Mouse (Mus musculus) ovary, postnatal 10 days (tissue): ENCODE data around the gene Hist1h3d.
"Not testable (repeated sequence)": the region's sequence is repeated elsewhere in the genome, so short reads cannot be mapped to it uniquely, and the experiment has no call there.

Experiments used
- DNase-seq: peaks from one replicate; pipeline ENCODE4 v3.0.0; 2022; ENCODE audit warnings: low spot score

Gene Hist1h3d

GRCm38 (mm10) chr13:23570261-23571021 lies 5.1 kb upstream of the Hist1h3d start:
- DNase-seq: not testable (repeated sequence)

- DNase-seq: no peak
Measured at GRCm38 (mm10) chr13:23571022-23571503, 4.5 kb upstream of the Hist1h3d start, which contains the start of the genes Hist1h2ae and Hist1h2bg. TSS of gene Hist1h2ae (minus strand) at chr13:23571220. TSS of gene Hist1h2bg (plus strand) at chr13:23571396.

GRCm38 (mm10) chr13:23571504-23572217 lies 3.9 kb upstream of the Hist1h3d start:
- DNase-seq: not testable (repeated sequence)

- no peak for DNase-seq
Measured at GRCm38 (mm10) chr13:23572218-23573033, 3.1 kb upstream of the Hist1h3d start.

- not testable (repeated sequence) for DNase-seq
Measured at GRCm38 (mm10) chr13:23573034-23573897, 2.3 kb upstream of the Hist1h3d start.

- peak; percentile 64 for DNase-seq
Measured at GRCm38 (mm10) chr13:23573898-23574524, 1.6 kb upstream of the Hist1h3d start, which contains the start of the genes Hist1h2bf and Hist1h2ad. TSS of gene Hist1h2bf (minus strand) at chr13:23574196. TSS of gene Hist1h2ad (plus strand) at chr13:23574381.

GRCm38 (mm10) chr13:23574546-23575170 lies 905 bp upstream of the Hist1h3d start:
- DNase-seq: not testable (repeated sequence)

- not testable (repeated sequence) for DNase-seq
Measured at GRCm38 (mm10) chr13:23575864-23576313, 326 bp downstream of the Hist1h3d start.

GRCm38 (mm10) chr13:23576351-23576881 lies 853 bp downstream of the Hist1h3d start:
- DNase-seq: no peak

GRCm38 (mm10) chr13:23576906-23577639 lies 1.5 kb downstream of the Hist1h3d start:
- no peak for DNase-seq

GRCm38 (mm10) chr13:23577835-23578234 lies 2.3 kb downstream of the Hist1h3d start:
- DNase-seq: no peak

- DNase-seq: peak; percentile 97
Measured at GRCm38 (mm10) chr13:23581408-23582218, 6.0 kb downstream of the Hist1h3d start, which contains the start of gene Hist1h4d. TSS of gene Hist1h4d (plus strand) at chr13:23581598.

GRCm38 (mm10) chr13:23582219-23583056 lies 6.9 kb downstream of the Hist1h3d start:
- no peak for DNase-seq

GRCm38 (mm10) chr13:23583387-23584068 lies 8.0 kb downstream of the Hist1h3d start:
- DNase-seq: no peak

GRCm38 (mm10) chr13:23584331-23584730 lies 8.8 kb downstream of the Hist1h3d start:
- DNase-seq: no peak

- DNase-seq: no peak
Measured at GRCm38 (mm10) chr13:23585029-23585441, 9.5 kb downstream of the Hist1h3d start.
